Mouse (Mus musculus) testis, adult 2 months (tissue): ENCODE results near the gene H2-Q6.
"Not testable (repeated sequence)": the region's sequence is repeated elsewhere in the genome, so short reads cannot be mapped to it uniquely, and the experiment has no call there.

Source experiments
- CTCF ChIP-seq: fragments of 200-500 bp; IDR thresholded peaks from 2 replicates; pipeline ENCODE4 v1.5.1; 2012; ENCODE audit warnings: low read depth, mild to moderate bottlenecking, inconsistent platforms, low read length, moderate library complexity; ENCODE audit not compliant: control insufficient read depth, insufficient read depth, insufficient replicate concordance
- POLR2A ChIP-seq: fragments of 200-500 bp; IDR thresholded peaks from 2 replicates; pipeline ENCODE4 v1.6.1; 2012; ENCODE audit warnings: low read depth, mild to moderate bottlenecking, inconsistent platforms, low read length, moderate library complexity; ENCODE audit not compliant: control insufficient read depth

- TF ChIP-seq POLR2A, CTCF: not testable (repeated sequence)
These were observed 17.7 kb downstream of the H2-Q6 start for GRCm38 (mm10) chr17:35442376-35442775.
